Mouse (Mus musculus) heart, adult 2 months (tissue): ENCODE data around the gene Fhit.

Experiments used
- CTCF ChIP-seq: fragments of 200-600 bp; IDR thresholded peaks from 2 replicates; pipeline ENCODE4 v1.8.1; 2022; ENCODE audit warnings: antibody characterized with exemption, mild to moderate bottlenecking, moderate library complexity
- EP300 ChIP-seq: fragments of 200-500 bp; IDR thresholded peaks from 2 replicates; pipeline ENCODE4 v1.6.1; 2011; ENCODE audit warnings: low read depth, low read length, control low read depth; ENCODE audit not compliant: insufficient read depth
- POLR2A ChIP-seq: fragments of 200-500 bp; IDR thresholded peaks from 2 replicates; pipeline ENCODE4 v1.6.1; 2011; ENCODE audit warnings: mild to moderate bottlenecking, low read depth, low read length, control low read depth; ENCODE audit not compliant: insufficient read depth

GRCm38 (mm10) chr14:9609120-9609519, 1552.7 kb downstream of the Fhit start:
- TF ChIP-seq CTCF (no peak), EP300 (no peak), POLR2A (no peak)
